Mouse (Mus musculus) forebrain, postnatal 0 days (tissue): ENCODE data around the gene Map3k10. TPM values are rescaled to one million over a fixed set of nuclear protein-coding genes. Genes with fewer than 3 reads are reported as not detected.

Experiments used
- ATAC-seq: fragments of 200-750 bp; cut with Nextera tagmentation; 2 replicates; pipeline ENCODE4 v1.8.0; 2017; ENCODE audit warnings: mild to moderate bottlenecking, moderate library complexity
- DNase-seq: peaks from one replicate; pipeline ENCODE4 v3.0.0-alpha.2; 2015
- H3K27ac ChIP-seq: fragments of 300-500 bp; sonication (generic); 2 replicates; pipeline ENCODE4 v1.5.1; 2014; ENCODE audit warnings: low read depth, mild to moderate bottlenecking, antibody characterized with exemption, low read length, moderate library complexity, mixed read lengths
- H3K27me3 ChIP-seq: fragments of 300-500 bp; sonication (generic); 2 replicates; pipeline ENCODE4 v1.6.1; 2014; ENCODE audit warnings: mild to moderate bottlenecking, low read length, mixed read lengths; ENCODE audit not compliant: insufficient read depth
- H3K36me3 ChIP-seq: fragments of 300-500 bp; sonication (generic); 2 replicates; pipeline ENCODE4 v1.6.1; 2014; ENCODE audit warnings: mild to moderate bottlenecking, moderate library complexity; ENCODE audit not compliant: insufficient read depth
- H3K4me1 ChIP-seq: fragments of 300-500 bp; sonication (generic); 2 replicates; pipeline ENCODE4 v1.6.1; 2014; ENCODE audit warnings: antibody characterized with exemption; ENCODE audit not compliant: insufficient read depth
- H3K4me2 ChIP-seq: fragments of 300-500 bp; sonication (generic); 2 replicates; pipeline ENCODE4 v1.6.1; 2014; ENCODE audit warnings: low read depth, mild to moderate bottlenecking, moderate library complexity
- H3K4me3 ChIP-seq: fragments of 300-500 bp; sonication (generic); 2 replicates; pipeline ENCODE4 v1.5.1; 2014; ENCODE audit warnings: low read depth, low read length, mixed read lengths
- H3K9ac ChIP-seq: fragments of 300-500 bp; sonication (generic); 2 replicates; pipeline ENCODE4 v1.6.1; 2014; ENCODE audit warnings: mild to moderate bottlenecking
- H3K9me3 ChIP-seq: fragments of 300-500 bp; sonication (generic); 2 replicates; pipeline ENCODE4 v1.6.1; 2016; ENCODE audit warnings: low read length
- CTCF ChIP-seq: sonication (generic); IDR thresholded peaks from 2 replicates; pipeline ENCODE4 v1.5.1; 2016; ENCODE audit warnings: antibody characterized with exemption, control low read depth, low read depth
- WGBS: fragments of 180-500 bp; shearing (Covaris S2); extraction: QIAGEN DNeasy Blood & Tissue Kit; methylation state at CpG from one replicate; pipeline ENCODE4 v1.1.7; 2014; 5-methylcytosine and 5-hydroxymethylcytosine counted together
- polyA plus RNA-seq: library from polyadenylated mRNA; unstranded; fragments of >200 nt; fragmentation: Nextera tagmentation; extraction: Ambion mirVana; gene quantifications from 2 replicates; pipeline ENCODE4 v1.2.1, GENCODE M21; 2015
- total RNA-seq: library from RNA; depleted of rRNA; stranded (reverse); fragments of >200 nt; gene quantifications from 2 replicates; pipeline ENCODE4 v1.2.3, GENCODE M21; 2014

The Map3k10 gene
- total and polyA plus RNA-seq, 2 experiments from 2014 or later: 22.5 to 117 TPM

GRCm38 (mm10) chr7:27656600-27656999, 17.8 kb downstream of the Map3k10 start:
- Histone ChIP-seq H3K9me3 (no peaks in the 10 kb centered on the region), H3K4me2 (no peak overlapping the region), H3K36me3 (peaks cover 50% of the 10 kb centered on the region), H3K4me3 (no peak overlapping the region), H3K27ac (no peak overlapping the region), H3K4me1 (peaks cover 15% of the 10 kb centered on the region; the same call in 1 of the 2 replicates), H3K9ac (no peak overlapping the region), H3K27me3 (no peaks in the 10 kb centered on the region)
- DNase-seq (no peak), ATAC-seq (no peak)
- no peak for TF ChIP-seq CTCF
- WGBS: 86% methylated on average over 16 of the region's 16 CpGs

GRCm38 (mm10) chr7:27655545-27655944, 18.9 kb downstream of the Map3k10 start:
- peaks cover 40% of the 10 kb centered on the region for H3K36me3 ChIP-seq
- DNase-seq (peak; percentile 27), ATAC-seq (no peak)
- peak overlapping the region; percentile 72; the same call in 1 of the 2 replicates for H3K4me2 ChIP-seq
- no peak overlapping the region for H3K27ac ChIP-seq
- H3K4me3 ChIP-seq: no peak overlapping the region
- peaks cover 15% of the 10 kb centered on the region; the same call in 1 of the 2 replicates for H3K4me1 ChIP-seq
- no peak overlapping the region for H3K9ac ChIP-seq
- 68% methylated on average over 11 of the region's 11 CpGs for WGBS
- no peaks in the 10 kb centered on the region for H3K9me3 ChIP-seq
- TF ChIP-seq CTCF: no peak
- H3K27me3 ChIP-seq: no peaks in the 10 kb centered on the region

GRCm38 (mm10) chr7:27654607-27655276, 19.7 kb downstream of the Map3k10 start:
- H3K36me3 ChIP-seq: peaks cover 35% of the 10 kb centered on the region
- H3K9ac ChIP-seq: peak overlapping the region; percentile 93
- ATAC-seq (no peak), DNase-seq (peak; percentile 60)
- peak overlapping the region; percentile 72 for H3K4me2 ChIP-seq
- H3K4me1 ChIP-seq: peaks cover 15% of the 10 kb centered on the region; the same call in 1 of the 2 replicates
- H3K27ac ChIP-seq: peak overlapping the region; percentile 94; the same call in 1 of the 2 replicates
- H3K4me3 ChIP-seq: peak overlapping the region; percentile 69
- H3K9me3 ChIP-seq: no peaks in the 10 kb centered on the region
- WGBS: 66% methylated on average over 20 of the region's 20 CpGs
- H3K27me3 ChIP-seq: no peaks in the 10 kb centered on the region
- TF ChIP-seq CTCF: peak; percentile 68

GRCm38 (mm10) chr7:27653681-27654437, 20.5 kb downstream of the Map3k10 start, which contains the start of gene Ttc9b:
Gene Ttc9b, plus strand, starts transcription at chr7:27653915.
- no peaks in the 10 kb centered on the region for H3K27me3 ChIP-seq
- no peaks in the 10 kb centered on the region for H3K9me3 ChIP-seq
- ATAC-seq: peak; percentile 88
- TF ChIP-seq CTCF: peak; percentile 68
- WGBS: 2% methylated on average over 46 of the region's 62 CpGs
- peak within 1 kb of the TSS; percentile 93 for H3K9ac ChIP-seq
- DNase-seq: peak; percentile 89
- peak within 1 kb of the TSS; percentile 69 for H3K4me3 ChIP-seq
- H3K36me3 ChIP-seq: peaks cover 28% of the 10 kb centered on the region
- H3K4me2 ChIP-seq: peak within 1 kb of the TSS; percentile 72
- peaks cover 15% of the 10 kb centered on the region; the same call in 1 of the 2 replicates for H3K4me1 ChIP-seq
- peak within 1 kb of the TSS; percentile 94 for H3K27ac ChIP-seq

- no peak for ATAC-seq
- Histone ChIP-seq H3K9me3 (no peaks in the 10 kb centered on the region), H3K4me2 (no peak overlapping the region), H3K9ac (no peak overlapping the region), H3K36me3 (peaks cover 2% of the 10 kb centered on the region; the same call in 1 of the 2 replicates), H3K4me3 (no peak overlapping the region), H3K4me1 (peaks cover 11% of the 10 kb centered on the region; the same call in 1 of the 2 replicates), H3K27ac (no peak overlapping the region), H3K27me3 (no peaks in the 10 kb centered on the region)
- WGBS: 8% methylated on average over 10 of the region's 10 CpGs
- TF ChIP-seq CTCF: peak; percentile 70
- DNase-seq: peak; percentile 85
Observed at GRCm38 (mm10) chr7:27650949-27651348, 23.4 kb downstream of the Map3k10 start.

- WGBS: 92% methylated on average over 11 of the region's 11 CpGs
- no peak overlapping the region for H3K4me2 ChIP-seq
Observed at GRCm38 (mm10) chr7:27649723-27650122, 24.7 kb downstream of the Map3k10 start.

More at GRCm38 (mm10) chr7:27649723-27650122, 24.7 kb downstream of the Map3k10 start:
- TF ChIP-seq CTCF: no peak
- Histone ChIP-seq H3K9ac (no peak overlapping the region), H3K27ac (no peak overlapping the region), H3K4me3 (no peak overlapping the region), H3K36me3 (no peaks in the 10 kb centered on the region), H3K27me3 (no peaks in the 10 kb centered on the region), H3K4me1 (0 out of 2 replicates have a peak, but pooled peaks cover 5% of the 10 kb centered on the region), H3K9me3 (no peaks in the 10 kb centered on the region)
- DNase-seq: no peak
- ATAC-seq: no peak
